11 mouse cellular contexts compared by ENCODE assay signal in genomic region chr6:6861086-6861797, GRCm38 (mm10). TPM values are rescaled to one million over a fixed set of nuclear protein-coding genes. Genes with fewer than 3 reads are reported as not detected.
A peak's percentile ranks its signal among the peaks of the same experiment; 100 is the strongest.
DNase-seq lines count a peak whose midpoint lies in the region; ATAC-seq and TF ChIP-seq lines count a peak whose summit lies in the region.
"Had no signal": no experiment of that assay in that cellular context is flagged by ENCODE, and none has a peak within 500 bp of the region (broad histone marks: within the 10 kb centered on the region; RNA-seq: fewer than 3 reads in every experiment).

No protein-coding gene starts in this region.

- peak overlapping the region; percentile 61 for H3K9ac ChIP-seq in forebrain, embryonic 12.5 days
- H3K9ac ChIP-seq in midbrain, embryonic 12.5 days (replicated peaks), result no peak overlapping the region
- H3K9ac ChIP-seq: lung, embryonic 15.5 days had no signal

- no peak for TF ChIP-seq CTCF in gastrocnemius, adult 2 months (IDR thresholded peaks at IDR 0.05)
- TF ChIP-seq CTCF in left cerebral cortex, adult 2 months (IDR thresholded peaks at IDR 0.05), result no peak

- H3K36me3 ChIP-seq in forebrain, embryonic 12.5 days (replicated peaks), result no peaks in the 10 kb centered on the region
- H3K36me3 ChIP-seq in midbrain, embryonic 12.5 days, result no peaks in the 10 kb centered on the region
- H3K36me3 ChIP-seq: lung, embryonic 15.5 days had no signal

- H3K27ac ChIP-seq in gastrocnemius, adult 2 months, result no peak overlapping the region
- no peak overlapping the region; the same call in 1 of the 2 replicates for H3K27ac ChIP-seq in left cerebral cortex, adult 2 months
- peak overlapping the region; percentile 94 for H3K27ac ChIP-seq in forebrain, embryonic 12.5 days
- no peak overlapping the region; the same call in 1 of the 2 replicates for H3K27ac ChIP-seq in midbrain, embryonic 12.5 days (replicated peaks)
- H3K27ac ChIP-seq: lung, embryonic 15.5 days had no signal

- H3K4me3 ChIP-seq in gastrocnemius, adult 2 months, result peak overlapping the region; percentile 51
- peak overlapping the region; percentile 32 for H3K4me3 ChIP-seq in left cerebral cortex, adult 2 months
- H3K4me3 ChIP-seq in forebrain, embryonic 12.5 days (replicated peaks), result peak overlapping the region; percentile 43
- H3K4me3 ChIP-seq in midbrain, embryonic 12.5 days, result peak overlapping the region; percentile 23
- H3K4me3 ChIP-seq: lung, embryonic 15.5 days had no signal

- ATAC-seq in forebrain, embryonic 12.5 days (ENCODE audit: low FRiP score), result no peak
- ATAC-seq in midbrain, embryonic 12.5 days (ENCODE audit: low FRiP score, low read depth), result no peak

- H3K27me3 ChIP-seq in forebrain, embryonic 12.5 days, result peaks cover 91% of the 10 kb centered on the region
- H3K27me3 ChIP-seq in midbrain, embryonic 12.5 days, result peaks cover 92% of the 10 kb centered on the region

- DNase-seq in gastrocnemius, adult 2 months, result no peak
- DNase-seq in gastrocnemius, postnatal 10 days, result no peak
- no peak for DNase-seq in left cerebral cortex, adult 2 months (ENCODE audit: extremely low spot score in 1 of 2, low spot score in 2 of 2)
- DNase-seq in left cerebral cortex, adult 8-10 months (ENCODE audit: low spot score in 2 of 2), result no peak
- no peak for DNase-seq in right cerebral cortex, postnatal 14 days
- no peak for DNase-seq in kidney, adult 9 months
- DNase-seq: cerebellum, adult 11 months; gastrocnemius, postnatal 25 days had no signal

- H3K4me2 ChIP-seq in forebrain, embryonic 12.5 days, result peak overlapping the region; percentile 41
- H3K4me2 ChIP-seq in midbrain, embryonic 12.5 days (replicated peaks), result peak overlapping the region; percentile 13; the same call in 1 of the 2 replicates
- H3K4me2 ChIP-seq: lung, embryonic 15.5 days had no signal

- peaks cover 23% of the 10 kb centered on the region for H3K4me1 ChIP-seq in forebrain, embryonic 12.5 days
- H3K4me1 ChIP-seq in midbrain, embryonic 12.5 days, result peaks cover 22% of the 10 kb centered on the region

- H3K9me3 ChIP-seq in forebrain, embryonic 12.5 days, result no peaks in the 10 kb centered on the region
- no peaks in the 10 kb centered on the region for H3K9me3 ChIP-seq in midbrain, embryonic 12.5 days
- H3K9me3 ChIP-seq: lung, embryonic 15.5 days had no signal

- intact Hi-C loops in gastrocnemius, adult 2 months (cut with DNase I), result no loop called here
- intact Hi-C loops in left cerebral cortex, adult 2 months (cut with DNase I), result loop anchor here (5.0 kb wide), 1 partner anchor 284 kb away; the partner anchor contains the start of gene Sem1

- under 1% methylated on average over 21 of the region's 21 CpGs for WGBS in forebrain, embryonic 12.5 days
- WGBS in midbrain, embryonic 12.5 days, result under 1% methylated on average over 21 of the region's 21 CpGs

RNA-seq across cellular contexts. Expression of gene Dlx6, which starts 1.9 kb away (rescaled TPM):
- not detected for total RNA-seq in gastrocnemius, adult 2 months (2021)
- 1 to 10 TPM in 1 of 2 experiments, not detected in 1; 1.3 TPM for total RNA-seq in gastrocnemius, postnatal 10 days (2021)
- 10 to 100 TPM in 1 of 2 experiments, 1 to 10 TPM in 1; 9.1 to 11.1 TPM for total RNA-seq in left cerebral cortex, adult 2 months (2021)
- total RNA-seq in left cerebral cortex, adult 8-10 months (2022), result 10 to 100 TPM; 22.4 to 35.7 (median 24.6) TPM
- polyA plus RNA-seq in forebrain, embryonic 12.5 days (2016; fragmentation: Nextera tagmentation; extraction: Ambion mirVana), result 10.1 and 15.7 TPM in 2 replicates
- 2.6 and 3.5 TPM in 2 replicates for polyA plus RNA-seq in midbrain, embryonic 12.5 days (2016; fragmentation: Nextera tagmentation; extraction: Ambion mirVana)
- total RNA-seq: gastrocnemius, postnatal 25 days had no signal
- polyA plus RNA-seq: lung, embryonic 15.5 days had no signal

RNA-seq across cellular contexts. Expression of gene Dlx5, which starts 20.6 kb away (rescaled TPM):
- total RNA-seq in gastrocnemius, adult 2 months (2021), result not detected
- total RNA-seq in gastrocnemius, postnatal 10 days (2021), result 1 to 10 TPM in 1 of 2 experiments, not detected in 1; 1.9 TPM
- 1 to 10 TPM; 5.6 to 8.9 TPM for total RNA-seq in left cerebral cortex, adult 2 months (2021)
- total RNA-seq in left cerebral cortex, adult 8-10 months (2022), result 10 to 100 TPM in 2 of 4 experiments, 1 to 10 TPM in 2; 8.9 to 11.7 (median 10.0) TPM
- polyA plus RNA-seq in forebrain, embryonic 12.5 days (2016; fragmentation: Nextera tagmentation; extraction: Ambion mirVana), result 68.0 and 102 TPM in 2 replicates
- polyA plus RNA-seq in midbrain, embryonic 12.5 days (2016; fragmentation: Nextera tagmentation; extraction: Ambion mirVana), result 16.1 and 22.3 TPM in 2 replicates
- total RNA-seq: gastrocnemius, postnatal 25 days had no signal

Comparison
In these comparisons a context has a peak if more than half of its experiments do, and no peak if none do; other contexts are left out.
1. RNA of gene Dlx6, which starts 1.9 kb away (total RNA-seq): 22.4 to 35.7 TPM in left cerebral cortex, adult 8-10 months and 9.1 to 11.1 TPM in left cerebral cortex, adult 2 months; 1.3 TPM in gastrocnemius, postnatal 10 days and not detected in gastrocnemius, adult 2 months; every median in the first group is over 4 times any median in the second.
2. Peak in every context shown above with its lines, with median percentiles within 50 percentile points of each other: H3K4me3 ChIP-seq.